Mouse (Mus musculus) midbrain, embryonic 16.5 days (tissue): ENCODE measurements around the gene Usp15. TPM values are rescaled to one million over a fixed set of nuclear protein-coding genes. Genes with fewer than 3 reads are reported as not detected.
A peak's percentile ranks its signal among the peaks of the same experiment; 100 is the strongest.

Source experiments
- microRNA-seq: library from miRNA; unstranded; fragments of <30 nt; microRNA quantifications from one replicate; pipeline ENCODE4, GENCODE M21; 2017
- polyA plus RNA-seq: library from polyadenylated mRNA; unstranded; fragments of >200 nt; fragmentation: Nextera tagmentation; extraction: Ambion mirVana; gene quantifications from 2 replicates; pipeline ENCODE4 v1.2.1, GENCODE M21; 2015

Usp15 gene
- polyA plus RNA-seq, 1 experiment from 2014 or later, result 74.1 TPM

Small RNAs within 50 kb of the gene (microRNA-seq; reads per million reads assigned to microRNA genes)
- 1.7 reads per million, percentile 2 among the genes with 10 or more reads in this experiment for gene Gm27920

Other genes with a start within 250 kb of the Usp15 start
- gene Mon2, start 120.5 kb downstream of the Usp15 start, polyA plus RNA-seq, result 23.2 and 24.0 TPM in 2 replicates
- gene Fam19a2, start 67.0 kb upstream of the Usp15 start, polyA plus RNA-seq, result 58.1 and 67.4 TPM in 2 replicates